Mouse (Mus musculus): ENCODE measurements around the gene Gm28230.

GRCm38 (mm10) chr2:74733317-74733661, 6.8 kb downstream of the Gm28230 start:
- TF ChIP-seq CTCF (IDR thresholded peaks at IDR 0.05; ENCODE audit: insufficient read depth, low read length) (no peak), POLR2A (IDR thresholded peaks at IDR 0.05; ENCODE audit: borderline replicate concordance, extremely low read depth, low read depth, low read length) (no peak)

Measured in lung, adult 2 months (tissue).